Mouse (Mus musculus) limb, embryonic 13.5 days (tissue): ENCODE results near the gene Olfml2b. TPM values are rescaled to one million over a fixed set of nuclear protein-coding genes. Genes with fewer than 3 reads are reported as not detected.

ENCODE experiments used
- ATAC-seq: fragments of 200-750 bp; cut with Nextera tagmentation; 2 replicates; pipeline ENCODE4 v1.8.0; 2017; ENCODE audit warnings: low read depth, moderate number of reproducible peaks, moderate TSS enrichment; ENCODE audit not compliant: low FRiP score
- H3K27ac ChIP-seq: fragments of 300-500 bp; sonication (generic); 2 replicates; pipeline ENCODE4 v1.5.1; 2015; ENCODE audit warnings: inconsistent platforms, mild to moderate bottlenecking, moderate library complexity
- H3K27me3 ChIP-seq: fragments of 300-500 bp; sonication (generic); 2 replicates; pipeline ENCODE4 v1.6.1; 2015; ENCODE audit warnings: mild to moderate bottlenecking, inconsistent platforms
- H3K36me3 ChIP-seq: fragments of 300-500 bp; sonication (generic); 2 replicates; pipeline ENCODE4 v1.6.1; 2015; ENCODE audit warnings: inconsistent platforms, mild to moderate bottlenecking, moderate library complexity
- H3K4me1 ChIP-seq: fragments of 300-500 bp; sonication (generic); 2 replicates; pipeline ENCODE4 v1.6.1; 2015; ENCODE audit warnings: inconsistent platforms
- H3K4me2 ChIP-seq: fragments of 300-500 bp; sonication (generic); replicated peaks from 2 replicates; pipeline ENCODE4 v1.6.1; 2015; ENCODE audit warnings: inconsistent platforms, mild to moderate bottlenecking, moderate library complexity
- H3K4me3 ChIP-seq: fragments of 300-500 bp; sonication (generic); 2 replicates; pipeline ENCODE4 v1.5.1; 2015; ENCODE audit warnings: moderate library complexity, mild to moderate bottlenecking, inconsistent platforms
- H3K9ac ChIP-seq: fragments of 300-500 bp; sonication (generic); 2 replicates; pipeline ENCODE4 v1.6.1; 2015; ENCODE audit warnings: mild to moderate bottlenecking, inconsistent platforms
- H3K9me3 ChIP-seq: fragments of 300-500 bp; sonication (generic); 2 replicates; pipeline ENCODE4 v1.6.1; 2016; ENCODE audit warnings: inconsistent platforms
- WGBS: fragments of 180-500 bp; shearing (Covaris S2); methylation state at CpG from one replicate; pipeline ENCODE4 v1.1.7; 2015; 5-methylcytosine and 5-hydroxymethylcytosine counted together
- polyA plus RNA-seq: library from polyadenylated mRNA; unstranded; fragments of >200 nt; fragmentation: Nextera tagmentation; extraction: Ambion mirVana; gene quantifications from 2 replicates; pipeline ENCODE4 v1.2.1, GENCODE M21; 2015

Olfml2b gene
- 43.3 and 49.2 TPM in 2 replicates for polyA plus RNA-seq

DNA sequence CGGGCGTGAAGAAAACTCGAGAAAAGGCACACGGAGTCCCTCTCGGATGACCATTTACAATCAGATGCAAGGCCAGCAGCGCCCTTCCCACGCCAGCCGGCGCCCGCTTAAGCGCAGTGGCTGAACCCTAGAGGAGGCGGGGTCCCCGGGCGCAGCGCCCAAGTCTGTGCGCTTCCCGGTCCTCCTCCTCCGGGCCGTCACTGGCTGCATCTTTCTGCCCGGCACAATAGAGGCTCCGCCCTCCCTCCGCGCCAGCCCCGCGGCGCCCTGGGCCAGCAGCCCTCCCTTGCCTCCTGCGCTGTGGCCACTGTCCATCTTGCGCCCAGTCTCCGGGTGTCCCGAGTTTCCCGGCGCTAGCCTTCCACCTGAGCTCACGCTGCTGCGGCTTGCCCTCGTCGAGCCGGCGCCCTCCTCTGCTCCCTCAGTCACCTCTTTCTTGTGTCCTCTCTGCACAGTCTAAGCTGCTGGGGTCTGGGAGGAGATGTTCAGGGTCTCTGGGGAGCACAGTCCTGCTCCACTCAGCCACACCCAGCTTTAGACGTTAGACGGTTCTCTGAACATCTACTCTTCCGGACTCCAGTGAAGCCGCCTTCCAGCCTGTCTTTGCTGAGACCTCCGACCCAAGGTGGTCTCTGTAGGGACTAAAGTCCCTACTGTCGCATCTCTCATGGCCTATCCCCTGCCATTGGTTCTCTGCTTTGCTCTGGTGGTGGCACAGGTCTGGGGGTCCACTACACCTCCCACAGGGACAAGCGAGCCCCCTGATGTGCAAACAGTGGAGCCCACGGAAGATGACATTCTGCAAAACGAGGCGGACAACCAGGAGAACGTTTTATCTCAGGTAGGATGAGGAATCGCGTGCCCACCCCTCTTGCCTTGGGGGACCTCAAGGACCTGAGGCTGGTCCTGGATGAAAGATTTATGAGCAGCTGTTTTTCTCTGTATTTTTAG, at the start of gene Olfml2b:
Olfml2b (plus strand) TSS at position 278 of the 951 bp plus-strand sequence.
- ATAC-seq, result peak; percentile 94

GRCm38 (mm10) chr1:170594575-170594974, 49.8 kb upstream of the Olfml2b start:
- H3K27me3 ChIP-seq, result 0 out of 2 replicates have a peak, but pooled peaks cover 3% of the 10 kb centered on the region
- H3K4me1 ChIP-seq, result no peaks in the 10 kb centered on the region
- H3K9ac ChIP-seq, result no peak overlapping the region
- ATAC-seq, result no peak
- H3K27ac ChIP-seq, result no peak overlapping the region
- H3K36me3 ChIP-seq, result no peaks in the 10 kb centered on the region
- no peak overlapping the region for H3K4me3 ChIP-seq
- 93% methylated on average over 7 of the region's 7 CpGs for WGBS
- H3K9me3 ChIP-seq, result peaks cover 5% of the 10 kb centered on the region
- no peak overlapping the region for H3K4me2 ChIP-seq

More for the DNA sequence above, at the start of gene Olfml2b:
- Histone ChIP-seq H3K4me2 (peak within 1 kb of the TSS; percentile 82), H3K27ac (peak within 1 kb of the TSS; percentile 65), H3K4me1 (peaks cover 44% of the 10 kb centered on the region), H3K36me3 (peaks cover 8% of the 10 kb centered on the region), H3K4me3 (peak within 1 kb of the TSS; percentile 62), H3K9me3 (peaks cover 3% of the 10 kb centered on the region; the same call in 1 of the 2 replicates), H3K27me3 (no peaks in the 10 kb centered on the region), H3K9ac (peak within 1 kb of the TSS; percentile 76)
- WGBS, result 13% methylated on average over 51 of the region's 51 CpGs

- Histone ChIP-seq H3K4me3 (no peak overlapping the region), H3K9me3 (no peaks in the 10 kb centered on the region), H3K4me1 (peaks cover 13% of the 10 kb centered on the region), H3K4me2 (peak overlapping the region; percentile 43), H3K27ac (peak overlapping the region; percentile 70), H3K36me3 (no peaks in the 10 kb centered on the region), H3K27me3 (no peaks in the 10 kb centered on the region), H3K9ac (no peak overlapping the region)
- 26% methylated on average over 21 of the region's 21 CpGs for WGBS
- ATAC-seq, result peak; percentile 92
These were observed 38.9 kb upstream of the Olfml2b start for GRCm38 (mm10) chr1:170605228-170606001.

- no peaks in the 10 kb centered on the region for H3K27me3 ChIP-seq
- H3K9me3 ChIP-seq, result no peaks in the 10 kb centered on the region
- no peaks in the 10 kb centered on the region for H3K36me3 ChIP-seq
- H3K4me2 ChIP-seq, result no peak overlapping the region
- peaks cover 13% of the 10 kb centered on the region for H3K4me1 ChIP-seq
- H3K9ac ChIP-seq, result no peak overlapping the region
- no peak overlapping the region for H3K4me3 ChIP-seq
- no peak overlapping the region for H3K27ac ChIP-seq
- WGBS, result 96% methylated on average over 8 of the region's 8 CpGs
- ATAC-seq, result no peak
These were observed 37.0 kb upstream of the Olfml2b start for GRCm38 (mm10) chr1:170607231-170607917.

- no peaks in the 10 kb centered on the region for H3K36me3 ChIP-seq
- H3K27me3 ChIP-seq, result no peaks in the 10 kb centered on the region
- WGBS, result 82% methylated on average over 3 of the region's 3 CpGs
- ATAC-seq, result no peak
- H3K9me3 ChIP-seq, result no peaks in the 10 kb centered on the region
- H3K27ac ChIP-seq, result no peak overlapping the region
- no peak overlapping the region for H3K9ac ChIP-seq
- no peak overlapping the region for H3K4me3 ChIP-seq
- H3K4me2 ChIP-seq, result no peak overlapping the region
- H3K4me1 ChIP-seq, result peaks cover 13% of the 10 kb centered on the region
These were observed 35.8 kb upstream of the Olfml2b start for GRCm38 (mm10) chr1:170608461-170609071.

GRCm38 (mm10) chr1:170609872-170610271, 34.5 kb upstream of the Olfml2b start:
- H3K36me3 ChIP-seq, result no peaks in the 10 kb centered on the region
- no peak overlapping the region for H3K9ac ChIP-seq
- ATAC-seq, result no peak
- H3K27me3 ChIP-seq, result no peaks in the 10 kb centered on the region
- H3K4me1 ChIP-seq, result peaks cover 9% of the 10 kb centered on the region
- 57% methylated on average over 7 of the region's 7 CpGs for WGBS
- H3K4me3 ChIP-seq, result no peak overlapping the region
- no peak overlapping the region for H3K4me2 ChIP-seq
- H3K9me3 ChIP-seq, result no peaks in the 10 kb centered on the region
- H3K27ac ChIP-seq, result peak overlapping the region; percentile 6; the same call in 1 of the 2 replicates

DNA sequence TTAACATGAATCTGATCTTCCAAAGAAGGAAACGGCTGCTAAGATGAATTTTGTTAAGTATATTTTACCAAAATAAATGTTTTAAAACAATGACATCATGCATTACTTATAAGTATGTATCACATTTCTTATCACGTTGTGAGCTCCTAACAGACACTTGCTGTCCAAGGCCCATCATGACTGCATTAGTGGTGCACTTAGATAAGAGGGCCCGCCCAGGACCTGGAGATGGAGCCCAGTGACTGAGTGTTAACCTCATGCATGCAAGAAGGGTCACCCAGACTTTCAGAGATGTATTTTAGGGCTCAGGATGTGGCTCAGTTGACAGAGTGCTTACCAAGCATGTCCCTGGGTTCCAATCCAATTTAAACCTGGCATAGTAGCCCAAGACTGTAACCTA, 34.0 kb upstream of the Olfml2b start:
- Histone ChIP-seq H3K4me3 (no peak overlapping the region), H3K27ac (no peak overlapping the region), H3K36me3 (no peaks in the 10 kb centered on the region), H3K9me3 (no peaks in the 10 kb centered on the region), H3K4me2 (no peak overlapping the region), H3K27me3 (no peaks in the 10 kb centered on the region), H3K9ac (no peak overlapping the region), H3K4me1 (peaks cover 5% of the 10 kb centered on the region)
- ATAC-seq, result no peak
- 85% methylated on average over 3 of the region's 3 CpGs for WGBS

- 98% methylated on average over 3 of the region's 3 CpGs for WGBS
- Histone ChIP-seq H3K4me2 (no peak overlapping the region), H3K36me3 (no peaks in the 10 kb centered on the region), H3K4me3 (no peak overlapping the region), H3K27me3 (no peaks in the 10 kb centered on the region), H3K4me1 (peaks cover 4% of the 10 kb centered on the region; the same call in 1 of the 2 replicates), H3K9me3 (no peaks in the 10 kb centered on the region), H3K27ac (no peak overlapping the region), H3K9ac (no peak overlapping the region)
- no peak for ATAC-seq
These were observed 33.6 kb upstream of the Olfml2b start for GRCm38 (mm10) chr1:170610695-170611094.

GRCm38 (mm10) chr1:170611631-170612030, 32.7 kb upstream of the Olfml2b start:
- ATAC-seq, result no peak
- H3K27me3 ChIP-seq, result no peaks in the 10 kb centered on the region
- H3K4me1 ChIP-seq, result no peaks in the 10 kb centered on the region
- no peak overlapping the region for H3K4me3 ChIP-seq
- WGBS, result 89% methylated on average over 3 of the region's 3 CpGs
- H3K4me2 ChIP-seq, result no peak overlapping the region
- no peak overlapping the region for H3K9ac ChIP-seq
- no peaks in the 10 kb centered on the region for H3K9me3 ChIP-seq
- no peaks in the 10 kb centered on the region for H3K36me3 ChIP-seq
- H3K27ac ChIP-seq, result no peak overlapping the region

- Histone ChIP-seq H3K27ac (no peak overlapping the region), H3K9ac (no peak overlapping the region), H3K4me2 (no peak overlapping the region), H3K27me3 (no peaks in the 10 kb centered on the region), H3K9me3 (no peaks in the 10 kb centered on the region), H3K36me3 (no peaks in the 10 kb centered on the region), H3K4me3 (no peak overlapping the region), H3K4me1 (no peaks in the 10 kb centered on the region)
- WGBS, result 59% methylated on average over 18 of the region's 18 CpGs
- peak; percentile 91 for ATAC-seq
These were observed 31.1 kb upstream of the Olfml2b start for GRCm38 (mm10) chr1:170612968-170613872.
